Mouse (Mus musculus) embryo, embryonic 9.5 days (tissue): ENCODE data around the gene 2610301B20Rik.
"Not testable (repeated sequence)": the region's sequence is repeated elsewhere in the genome, so short reads cannot be mapped to it uniquely, and the experiment has no call there.

Experiments
- DNase-seq: peaks from one replicate; pipeline ENCODE4 v3.0.0-alpha.2; 2017; ENCODE audit errors: extremely low spot score

The 2610301B20Rik gene

GRCm38 (mm10) chr4:10873920-10874665 lies at the start of gene 2610301B20Rik:
Gene 2610301B20Rik (plus strand): TSS chr4:10874498.
- peak; percentile 96 for DNase-seq

GRCm38 (mm10) chr4:10833273-10833672 lies 41.0 kb upstream of the 2610301B20Rik start:
- DNase-seq: no peak

- DNase-seq: peak; percentile 29
Measured at GRCm38 (mm10) chr4:10835252-10836051, 38.8 kb upstream of the 2610301B20Rik start.

GRCm38 (mm10) chr4:10845848-10846247 lies 28.4 kb upstream of the 2610301B20Rik start:
- no peak for DNase-seq

- no peak for DNase-seq
Measured at GRCm38 (mm10) chr4:10849812-10850211, 24.5 kb upstream of the 2610301B20Rik start.

- no peak for DNase-seq
Measured at GRCm38 (mm10) chr4:10851013-10851412, 23.3 kb upstream of the 2610301B20Rik start.

- no peak for DNase-seq
Measured at GRCm38 (mm10) chr4:10859174-10859573, 15.1 kb upstream of the 2610301B20Rik start.

GRCm38 (mm10) chr4:10859911-10860581 lies 14.3 kb upstream of the 2610301B20Rik start:
- no peak for DNase-seq

- DNase-seq: no peak
Measured at GRCm38 (mm10) chr4:10860825-10861224, 13.5 kb upstream of the 2610301B20Rik start.

GRCm38 (mm10) chr4:10862882-10863281 lies 11.4 kb upstream of the 2610301B20Rik start:
- DNase-seq: not testable (repeated sequence)

- DNase-seq: no peak
Measured at GRCm38 (mm10) chr4:10872231-10872630, 2.1 kb upstream of the 2610301B20Rik start.

- no peak for DNase-seq
Measured at GRCm38 (mm10) chr4:10872685-10873539, 1.4 kb upstream of the 2610301B20Rik start.

- DNase-seq: no peak
Measured at GRCm38 (mm10) chr4:10873549-10873919, 764 bp upstream of the 2610301B20Rik start.

GRCm38 (mm10) chr4:10874718-10875121 lies 422 bp downstream of the 2610301B20Rik start:
- peak; percentile 83 for DNase-seq

- peak; percentile 40 for DNase-seq
Measured at GRCm38 (mm10) chr4:10875407-10875806, 1.1 kb downstream of the 2610301B20Rik start.

- DNase-seq: no peak
Measured at GRCm38 (mm10) chr4:10877057-10877456, 2.8 kb downstream of the 2610301B20Rik start.

- DNase-seq: no peak
Measured at GRCm38 (mm10) chr4:10883740-10884408, 9.6 kb downstream of the 2610301B20Rik start.

- no peak for DNase-seq
Measured at GRCm38 (mm10) chr4:10888835-10889234, 14.5 kb downstream of the 2610301B20Rik start.

- no peak for DNase-seq
Measured at GRCm38 (mm10) chr4:10896262-10896661, 22.0 kb downstream of the 2610301B20Rik start.

GRCm38 (mm10) chr4:10896859-10897258 lies 22.6 kb downstream of the 2610301B20Rik start:
- DNase-seq: no peak
